Mouse (Mus musculus) liver, embryonic 15.5 days (tissue): ENCODE data around the gene RPS10-NUDT3. TPM values are rescaled to one million over a fixed set of nuclear protein-coding genes. Genes with fewer than 3 reads are reported as not detected.

ENCODE experiments used
- ATAC-seq: fragments of 200-750 bp; cut with Nextera tagmentation; 2 replicates; pipeline ENCODE4 v1.8.0; 2017; ENCODE audit warnings: moderate number of reproducible peaks, mild to moderate bottlenecking, moderate library complexity; ENCODE audit not compliant: insufficient read depth
- H3K27ac ChIP-seq: fragments of 300-500 bp; sonication (generic); replicated peaks from 2 replicates; pipeline ENCODE4 v1.5.1; 2015; ENCODE audit warnings: mild to moderate bottlenecking, inconsistent platforms
- H3K27me3 ChIP-seq: fragments of 300-500 bp; sonication (generic); 2 replicates; pipeline ENCODE4 v1.6.1; 2015; ENCODE audit warnings: mild to moderate bottlenecking, inconsistent platforms
- H3K36me3 ChIP-seq: fragments of 300-500 bp; sonication (generic); replicated peaks from 2 replicates; pipeline ENCODE4 v1.6.1; 2015; ENCODE audit warnings: moderate library complexity, mild to moderate bottlenecking, inconsistent platforms
- H3K4me1 ChIP-seq: fragments of 300-500 bp; sonication (generic); replicated peaks from 2 replicates; pipeline ENCODE4 v1.6.1; 2015; ENCODE audit warnings: inconsistent platforms
- H3K4me2 ChIP-seq: fragments of 300-500 bp; sonication (generic); 2 replicates; pipeline ENCODE4 v1.6.1; 2015; ENCODE audit warnings: moderate library complexity, mild to moderate bottlenecking, inconsistent platforms
- H3K4me3 ChIP-seq: fragments of 300-500 bp; sonication (generic); replicated peaks from 2 replicates; pipeline ENCODE4 v1.5.1; 2015; ENCODE audit warnings: mild to moderate bottlenecking, inconsistent platforms
- H3K9ac ChIP-seq: fragments of 300-500 bp; sonication (generic); 2 replicates; pipeline ENCODE4 v1.6.1; 2015; ENCODE audit warnings: moderate library complexity, mild to moderate bottlenecking, inconsistent platforms
- H3K9me3 ChIP-seq: fragments of 300-500 bp; sonication (generic); replicated peaks from 2 replicates; pipeline ENCODE4 v1.6.1; 2016; ENCODE audit warnings: inconsistent platforms
- WGBS: fragments of 180-500 bp; shearing (Covaris S2); methylation state at CpG from one replicate; pipeline ENCODE4 v1.1.7; 2015; ENCODE audit warnings: mixed read lengths; ENCODE audit not compliant: insufficient replicate concordance; 5-methylcytosine and 5-hydroxymethylcytosine counted together
- polyA plus RNA-seq: library from polyadenylated mRNA; unstranded; fragments of >200 nt; fragmentation: Nextera tagmentation; extraction: Ambion mirVana; gene quantifications from 2 replicates; pipeline ENCODE4 v1.2.1, GENCODE M21; 2015

Gene RPS10-NUDT3
- polyA plus RNA-seq, 1 experiment from 2014 or later, result not detected

DNA sequence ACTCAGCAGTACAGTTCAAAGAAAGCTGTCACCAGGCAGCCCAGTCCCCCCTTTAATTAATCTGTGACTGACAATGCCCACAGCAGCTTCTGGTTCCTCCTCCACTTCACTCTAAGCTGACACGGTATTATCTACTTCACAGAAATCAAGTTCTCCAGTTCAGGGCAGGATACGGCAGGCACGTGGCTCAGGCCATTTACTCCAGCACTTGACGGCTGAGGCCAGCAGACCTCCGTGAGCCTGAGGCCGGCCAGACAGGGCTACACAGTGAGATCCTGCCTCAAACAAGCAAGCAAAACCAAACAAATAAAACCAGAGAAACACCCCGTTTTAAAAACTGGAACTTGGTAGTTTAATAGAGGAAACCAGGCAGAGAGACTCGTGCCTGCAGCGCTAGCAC, 48.4 kb downstream of the RPS10-NUDT3 start:
- Histone ChIP-seq H3K4me1 (peaks cover 71% of the 10 kb centered on the region), H3K36me3 (peaks cover 20% of the 10 kb centered on the region; the same call in 1 of the 2 replicates), H3K27ac (no peak overlapping the region)

DNA sequence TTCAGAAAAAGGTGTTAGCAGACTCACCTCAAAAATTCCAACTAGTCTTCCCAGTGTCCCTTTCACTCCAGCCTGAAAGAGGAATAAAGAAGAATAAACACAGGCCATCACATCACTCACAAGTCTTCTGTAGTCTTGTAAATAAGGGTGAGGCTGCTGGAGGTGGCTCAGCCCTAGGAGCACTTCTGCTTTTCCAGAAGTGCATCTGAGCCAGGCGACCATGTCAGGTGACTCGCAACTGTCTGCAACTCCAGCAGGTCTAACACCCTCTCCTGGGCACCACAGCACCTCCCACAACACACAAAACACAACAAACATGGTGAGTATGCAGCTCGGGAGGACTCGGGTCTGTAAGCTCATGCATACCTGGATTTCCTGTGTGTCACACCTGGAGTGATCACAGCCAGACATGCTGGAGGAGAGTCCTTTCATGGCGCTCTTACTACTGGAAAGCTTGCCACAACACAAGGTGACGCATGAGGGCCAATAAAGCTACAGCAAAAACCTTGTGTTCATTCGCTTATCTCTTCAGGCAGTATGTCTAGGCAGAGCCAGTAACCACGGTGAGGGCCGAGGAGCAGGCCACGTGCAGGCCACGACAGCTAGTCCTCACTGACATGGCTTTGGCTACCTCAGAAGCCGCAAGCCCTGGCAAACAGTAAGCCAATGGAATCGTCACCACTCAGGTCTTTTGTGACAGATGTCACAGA, 51.7 kb downstream of the RPS10-NUDT3 start:
- peak; percentile 61 for ATAC-seq

More for the DNA sequence above, 48.4 kb downstream of the RPS10-NUDT3 start:
- Histone ChIP-seq H3K9me3 (no peaks in the 10 kb centered on the region), H3K4me2 (no peak overlapping the region), H3K4me3 (no peak overlapping the region), H3K9ac (no peak overlapping the region), H3K27me3 (no peaks in the 10 kb centered on the region)
- WGBS, result 47% methylated on average over 9 of the region's 9 CpGs
- no peak for ATAC-seq

DNA sequence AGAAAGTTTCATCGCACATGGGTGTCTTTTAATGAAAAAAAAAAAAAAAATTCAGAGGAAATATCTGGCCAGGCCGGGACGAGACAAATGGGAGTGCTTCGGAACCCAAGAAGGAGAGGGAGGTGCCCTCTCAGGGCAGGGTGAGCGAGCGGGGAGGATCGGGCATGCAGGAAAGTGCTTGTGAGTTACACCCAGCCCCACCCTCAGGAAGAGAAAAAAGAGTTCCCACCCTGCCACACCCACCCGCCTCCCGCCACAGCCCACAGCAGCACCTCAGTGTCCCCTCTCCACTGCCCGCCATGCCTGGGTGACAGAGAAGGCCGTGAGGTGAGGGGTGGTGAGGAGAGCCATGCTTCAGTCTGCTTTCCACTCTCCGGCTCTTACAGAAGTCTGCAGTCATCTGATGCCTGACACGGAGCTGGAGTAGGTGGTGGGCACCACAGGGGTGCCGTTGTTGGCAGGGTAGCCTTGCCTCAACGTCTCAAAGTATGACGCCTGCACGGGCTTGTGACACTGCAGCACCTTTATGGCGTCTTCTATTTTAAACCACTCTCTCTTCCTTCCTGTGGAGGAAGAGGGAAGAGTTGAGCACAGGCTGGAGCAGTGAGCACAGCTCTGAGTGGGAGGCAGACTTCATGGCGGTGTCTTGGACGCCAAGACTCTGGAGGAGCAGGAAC, 54.5 kb downstream of the RPS10-NUDT3 start:
- no peak overlapping the region for H3K4me2 ChIP-seq
- H3K27me3 ChIP-seq, result no peaks in the 10 kb centered on the region
- peaks cover 42% of the 10 kb centered on the region for H3K36me3 ChIP-seq
- WGBS, result 47% methylated on average over 20 of the region's 20 CpGs
- H3K9me3 ChIP-seq, result no peaks in the 10 kb centered on the region
- H3K27ac ChIP-seq, result no peak overlapping the region
- ATAC-seq, result peak; percentile 55
- H3K4me3 ChIP-seq, result no peak overlapping the region
- H3K4me1 ChIP-seq, result peaks cover 61% of the 10 kb centered on the region
- no peak overlapping the region for H3K9ac ChIP-seq

More for the DNA sequence above, 51.7 kb downstream of the RPS10-NUDT3 start:
- WGBS, result 41% methylated on average over 13 of the region's 13 CpGs
- Histone ChIP-seq H3K27me3 (no peaks in the 10 kb centered on the region), H3K9ac (no peak overlapping the region), H3K27ac (0 out of 2 replicates have a peak overlapping the region, but pooled peaks have one; percentile 2), H3K4me1 (peaks cover 73% of the 10 kb centered on the region), H3K4me3 (no peak overlapping the region), H3K36me3 (peaks cover 43% of the 10 kb centered on the region), H3K9me3 (no peaks in the 10 kb centered on the region), H3K4me2 (no peak overlapping the region)

DNA sequence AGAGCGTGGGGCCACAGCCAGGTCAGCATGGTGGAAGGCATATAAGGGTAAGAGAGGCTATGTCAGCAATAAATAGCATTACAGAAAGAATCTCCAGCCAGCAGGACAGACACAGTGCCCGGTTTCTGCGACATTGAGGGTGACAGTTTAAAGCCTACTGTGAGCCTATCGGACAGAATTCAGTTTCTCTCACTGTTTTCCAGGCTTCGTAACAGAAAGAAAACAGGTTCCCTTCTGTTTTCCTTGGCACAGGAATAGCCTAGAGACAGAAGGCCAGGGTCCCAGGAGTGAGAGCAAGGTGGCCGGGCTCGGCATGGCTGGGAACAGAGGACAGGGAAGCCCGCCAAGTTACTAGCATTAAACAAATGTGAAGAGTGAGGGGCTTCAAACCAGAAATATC, 55.2 kb downstream of the RPS10-NUDT3 start:
- 85% methylated on average over 8 of the region's 8 CpGs for WGBS
- peaks cover 68% of the 10 kb centered on the region for H3K4me1 ChIP-seq
- no peak overlapping the region for H3K9ac ChIP-seq
- ATAC-seq, result no peak
- no peak overlapping the region for H3K27ac ChIP-seq
- H3K36me3 ChIP-seq, result peaks cover 42% of the 10 kb centered on the region
- no peaks in the 10 kb centered on the region for H3K9me3 ChIP-seq
- H3K4me2 ChIP-seq, result no peak overlapping the region
- H3K4me3 ChIP-seq, result no peak overlapping the region
- H3K27me3 ChIP-seq, result no peaks in the 10 kb centered on the region

DNA sequence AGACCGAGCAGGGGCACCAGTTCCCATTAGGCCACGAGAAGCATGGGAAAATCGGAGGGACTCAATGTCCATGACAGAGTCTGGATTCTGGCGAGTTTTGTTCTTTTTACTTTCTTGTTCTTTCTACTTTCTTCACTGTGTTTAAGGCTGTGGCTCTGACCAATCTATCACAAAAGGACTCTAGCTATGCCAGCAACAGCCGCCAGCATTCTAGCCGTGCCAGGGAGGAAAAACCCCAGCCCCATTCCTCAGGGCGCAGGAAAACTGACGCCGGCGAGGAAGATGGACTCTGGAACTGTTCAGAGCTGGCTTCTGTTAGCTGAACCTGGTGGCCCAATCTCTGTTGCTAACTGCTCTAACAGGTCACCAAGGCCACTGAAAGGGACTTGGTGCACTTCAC, 56.5 kb downstream of the RPS10-NUDT3 start:
- Histone ChIP-seq H3K36me3 (peaks cover 42% of the 10 kb centered on the region), H3K27me3 (no peaks in the 10 kb centered on the region), H3K27ac (no peak overlapping the region), H3K4me2 (no peak overlapping the region), H3K9me3 (no peaks in the 10 kb centered on the region), H3K9ac (no peak overlapping the region), H3K4me1 (peaks cover 66% of the 10 kb centered on the region), H3K4me3 (no peak overlapping the region)
- 82% methylated on average over 10 of the region's 10 CpGs for WGBS
- no peak for ATAC-seq

DNA sequence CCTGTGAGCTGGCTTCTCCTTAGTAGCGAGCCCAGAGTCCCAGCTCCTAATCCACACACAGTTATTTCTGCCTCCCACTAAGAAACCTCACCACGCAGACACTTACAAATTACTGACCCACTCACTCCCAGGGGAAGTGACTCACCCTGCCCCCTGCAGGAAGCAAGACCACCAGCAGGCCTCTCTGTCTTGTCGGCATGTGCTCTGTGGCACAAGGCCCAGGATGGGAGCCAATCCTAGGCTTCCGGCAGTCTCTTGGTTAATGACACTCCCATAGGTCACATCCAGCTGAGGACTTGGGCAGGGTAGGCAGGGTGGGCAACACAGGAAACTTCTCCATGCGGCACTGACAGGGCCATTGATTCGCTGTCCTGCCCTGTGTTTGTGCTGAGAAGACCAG, 57.6 kb downstream of the RPS10-NUDT3 start:
- Histone ChIP-seq H3K27me3 (no peaks in the 10 kb centered on the region), H3K4me3 (no peak overlapping the region), H3K9ac (no peak overlapping the region), H3K27ac (no peak overlapping the region), H3K9me3 (no peaks in the 10 kb centered on the region), H3K4me2 (no peak overlapping the region), H3K36me3 (peaks cover 39% of the 10 kb centered on the region), H3K4me1 (peaks cover 59% of the 10 kb centered on the region)
- no peak for ATAC-seq
- WGBS, result 75% methylated on average over 6 of the region's 6 CpGs

DNA sequence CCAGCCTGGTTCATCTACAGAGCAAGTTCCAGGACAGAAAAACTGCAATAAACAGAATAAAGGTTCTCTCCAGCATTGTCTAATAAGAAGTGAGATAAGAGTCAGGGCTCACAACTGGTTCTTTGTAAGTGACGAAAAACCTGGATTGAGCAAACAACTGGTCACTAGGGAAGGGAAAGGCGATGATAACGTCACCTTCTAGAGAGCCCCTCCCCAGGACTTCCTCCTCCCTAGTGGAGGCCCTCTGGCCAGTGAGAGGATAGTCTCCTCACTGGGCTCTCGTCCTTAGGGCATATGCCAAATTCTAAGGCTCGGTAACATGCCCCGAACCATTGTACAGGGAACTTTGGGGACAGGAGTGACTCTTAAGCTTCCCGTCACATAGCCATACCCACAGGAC, 59.0 kb downstream of the RPS10-NUDT3 start:
- Histone ChIP-seq H3K9me3 (no peaks in the 10 kb centered on the region), H3K27ac (no peak overlapping the region), H3K9ac (no peak overlapping the region), H3K4me3 (no peak overlapping the region), H3K27me3 (no peaks in the 10 kb centered on the region), H3K4me2 (no peak overlapping the region), H3K36me3 (peaks cover 29% of the 10 kb centered on the region), H3K4me1 (peaks cover 51% of the 10 kb centered on the region)
- no peak for ATAC-seq
- WGBS, result 71% methylated on average over 7 of the region's 7 CpGs

DNA sequence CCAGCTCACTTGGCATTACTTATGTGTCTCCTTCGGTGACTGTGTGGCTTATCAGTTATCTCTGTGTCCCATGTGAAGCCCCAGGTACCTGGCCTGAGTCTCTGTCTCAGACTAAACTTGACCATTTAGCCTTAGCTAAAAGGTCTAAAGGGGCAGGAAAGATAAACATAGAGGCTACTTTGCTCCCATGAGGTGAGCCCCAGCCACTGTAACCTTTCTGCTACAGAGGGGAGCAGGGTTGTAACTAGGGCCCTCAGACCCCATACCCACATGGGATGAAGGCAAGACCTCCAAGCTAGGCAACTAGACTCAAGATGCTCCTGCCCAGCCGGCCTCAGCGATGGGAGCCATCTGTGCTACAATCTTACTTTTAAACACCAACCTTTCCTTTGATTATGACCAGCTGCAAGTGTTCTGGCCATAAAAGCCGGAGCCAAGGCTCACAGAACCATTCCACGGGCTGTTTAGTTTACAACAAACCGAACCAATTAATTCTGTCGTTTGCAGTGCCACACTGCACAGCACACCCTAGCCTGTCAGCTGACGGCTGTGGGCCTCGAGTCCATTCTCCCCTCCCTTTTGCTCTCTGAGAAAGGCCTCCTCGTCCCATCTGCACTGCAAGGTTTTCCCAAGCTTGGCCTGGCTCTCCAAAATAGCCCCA, 59.8 kb downstream of the RPS10-NUDT3 start:
- Histone ChIP-seq H3K4me3 (no peak overlapping the region), H3K27me3 (no peaks in the 10 kb centered on the region), H3K9me3 (no peaks in the 10 kb centered on the region), H3K4me2 (no peak overlapping the region), H3K9ac (no peak overlapping the region), H3K27ac (no peak overlapping the region), H3K36me3 (peaks cover 22% of the 10 kb centered on the region), H3K4me1 (peaks cover 43% of the 10 kb centered on the region)
- 64% methylated on average over 10 of the region's 10 CpGs for WGBS
- ATAC-seq, result no peak

DNA sequence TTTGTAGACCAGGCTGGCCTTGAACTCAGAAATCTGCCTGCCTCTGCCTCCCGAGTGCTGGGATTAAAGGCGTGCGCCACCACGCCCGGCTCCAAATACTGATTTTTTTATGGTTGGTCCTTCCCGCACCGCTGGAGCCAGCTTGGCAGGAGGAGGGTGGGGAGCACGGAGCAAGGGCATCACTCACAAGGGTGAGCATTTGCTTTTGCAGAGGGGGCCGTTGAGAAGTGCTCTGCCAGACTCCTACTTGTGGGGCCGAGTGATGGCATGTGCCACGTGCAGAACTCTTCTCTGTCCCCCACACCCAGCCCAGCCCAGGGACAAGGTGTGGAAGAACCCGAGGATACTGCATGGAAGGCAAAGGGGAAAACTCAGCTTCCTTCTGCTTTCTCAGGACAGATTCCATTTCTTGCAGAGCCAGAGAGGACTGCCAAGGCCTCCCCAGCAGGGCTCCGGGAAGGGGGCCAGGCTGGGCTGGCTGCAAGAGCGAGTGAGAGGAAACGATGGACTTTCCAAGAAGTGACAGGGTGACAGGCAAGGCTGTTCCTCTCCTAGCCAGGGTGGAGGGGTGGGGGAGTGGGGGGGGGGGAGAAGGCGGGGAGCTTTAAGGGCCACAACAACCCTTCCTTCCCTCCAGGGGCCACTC, 60.4 kb downstream of the RPS10-NUDT3 start:
- Histone ChIP-seq H3K4me1 (peaks cover 36% of the 10 kb centered on the region), H3K27ac (no peak overlapping the region), H3K27me3 (no peaks in the 10 kb centered on the region), H3K4me2 (no peak overlapping the region), H3K36me3 (peaks cover 15% of the 10 kb centered on the region), H3K9me3 (no peaks in the 10 kb centered on the region), H3K4me3 (no peak overlapping the region), H3K9ac (no peak overlapping the region)
- ATAC-seq, result no peak
- 58% methylated on average over 16 of the region's 16 CpGs for WGBS

DNA sequence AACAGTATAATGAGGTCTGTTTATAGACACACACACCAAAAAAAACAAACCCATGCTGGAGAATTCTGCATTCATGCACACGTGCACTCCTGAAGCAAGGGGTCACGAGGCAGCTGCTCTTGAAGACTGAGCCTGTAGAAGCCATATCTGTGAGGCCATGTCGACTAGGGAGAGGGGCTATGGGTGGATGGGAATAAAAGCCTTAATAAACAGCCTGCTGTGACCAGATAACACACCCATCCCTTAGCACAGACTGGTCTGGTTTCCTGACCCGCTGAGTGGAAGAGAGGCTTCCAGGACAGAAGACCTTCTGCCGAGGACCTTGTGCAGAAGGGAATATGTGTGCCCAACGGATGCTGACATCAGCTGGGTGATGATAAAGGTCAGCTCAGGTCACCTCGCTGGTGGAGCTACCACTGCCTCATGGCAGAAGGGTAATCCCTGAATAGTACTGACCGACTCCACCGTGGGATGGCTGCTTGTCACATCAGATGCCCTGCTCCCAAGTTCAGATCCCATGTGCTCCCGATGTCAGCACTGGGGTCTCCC, 61.2 kb downstream of the RPS10-NUDT3 start:
- no peak overlapping the region for H3K27ac ChIP-seq
- no peak overlapping the region for H3K4me3 ChIP-seq
- 37% methylated on average over 10 of the region's 10 CpGs for WGBS
- no peak overlapping the region for H3K9ac ChIP-seq
- no peak overlapping the region for H3K4me2 ChIP-seq
- peaks cover 10% of the 10 kb centered on the region; the same call in 1 of the 2 replicates for H3K36me3 ChIP-seq
- peak; percentile 49 for ATAC-seq
- peaks cover 38% of the 10 kb centered on the region for H3K4me1 ChIP-seq
- no peaks in the 10 kb centered on the region for H3K27me3 ChIP-seq
- no peaks in the 10 kb centered on the region for H3K9me3 ChIP-seq
